Mouse (Mus musculus) lung, postnatal 0 days (tissue): ENCODE results near the gene Zfp593.

Source experiments
- CTCF ChIP-seq: IDR thresholded peaks from 2 replicates; pipeline ENCODE4 v1.5.1; 2016; ENCODE audit warnings: antibody characterized with exemption, mild to moderate bottlenecking
- EP300 ChIP-seq: IDR thresholded peaks from 2 replicates; pipeline ENCODE4 v1.6.1; 2016; ENCODE audit warnings: antibody characterized with exemption, mild to moderate bottlenecking, control low read depth

DNA sequence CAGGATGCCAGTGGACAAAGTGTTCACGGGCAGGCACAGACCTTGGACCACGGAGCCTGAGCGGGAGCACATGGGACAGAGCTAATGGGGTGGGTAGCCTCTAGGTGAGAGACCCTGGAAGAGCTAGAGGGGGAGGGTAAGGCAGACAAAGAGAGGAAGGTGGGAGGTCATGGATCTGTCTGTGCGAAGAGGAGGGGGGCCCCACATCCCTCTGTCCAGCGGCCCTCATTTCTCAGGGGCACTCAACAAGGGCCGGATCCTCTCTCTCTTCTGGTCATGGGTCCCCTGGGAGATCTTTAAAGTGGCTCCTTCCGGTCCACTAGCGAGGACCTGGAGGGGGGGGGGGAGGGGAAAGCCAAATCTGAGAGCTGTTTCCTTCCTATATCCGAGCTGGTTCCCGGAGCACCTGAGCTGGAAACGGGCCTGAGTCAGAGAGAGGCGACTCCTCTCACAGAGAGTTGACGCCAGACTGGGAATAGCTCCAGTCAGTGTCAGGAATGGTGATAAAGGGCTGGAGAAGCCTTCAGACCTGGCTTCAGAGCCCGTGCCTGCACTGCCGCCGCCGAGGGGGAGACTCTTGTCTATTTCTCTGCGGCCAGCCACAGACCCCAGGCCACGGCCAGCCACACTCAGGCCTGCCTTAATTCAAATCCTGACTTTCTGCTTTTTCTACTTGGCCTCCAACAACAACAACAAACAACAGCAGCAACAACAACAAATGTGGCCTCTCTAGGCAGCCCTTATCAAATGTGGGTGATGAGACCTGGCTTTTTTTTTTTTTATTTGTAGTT is 11.2 kb upstream of the Zfp593 start:
- no peak for TF ChIP-seq CTCF
- no peak for TF ChIP-seq EP300
